Mouse (Mus musculus) adrenal gland, postnatal 36 days (tissue): ENCODE measurements at regions not wholly inside any gene's neighbourhood (a gene's known extent, or its start where the extent isn't known, plus 50 kb on each side); places are given as distances from the start of the nearest gene placed in this dataset.

Source experiments
- DNase-seq, 2 experiments: peaks; one replicate each; pipeline ENCODE4 v3.0.0; 2021; ENCODE audit warnings: mixed read lengths in 1 of 2

DNA sequence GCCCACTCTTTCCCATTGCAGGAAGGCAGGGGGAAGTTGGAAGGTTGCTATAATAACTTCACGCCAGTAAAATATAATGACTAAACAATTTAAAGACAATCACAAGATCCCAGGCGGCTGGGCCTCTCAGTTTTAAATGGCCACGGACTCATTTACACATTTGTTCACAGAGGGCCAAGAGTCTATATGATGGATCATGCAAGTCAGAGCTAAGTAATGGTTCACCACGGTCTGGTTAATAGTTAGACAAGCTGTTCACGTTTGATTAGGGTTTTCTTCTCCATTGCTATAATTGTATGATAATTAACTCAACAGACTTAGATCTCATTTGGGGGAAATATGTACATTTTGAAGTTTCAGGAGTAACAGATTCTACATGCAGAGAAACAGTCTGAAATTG, 170.0 kb downstream of the Ppargc1a start:
- no peak for DNase-seq

DNA sequence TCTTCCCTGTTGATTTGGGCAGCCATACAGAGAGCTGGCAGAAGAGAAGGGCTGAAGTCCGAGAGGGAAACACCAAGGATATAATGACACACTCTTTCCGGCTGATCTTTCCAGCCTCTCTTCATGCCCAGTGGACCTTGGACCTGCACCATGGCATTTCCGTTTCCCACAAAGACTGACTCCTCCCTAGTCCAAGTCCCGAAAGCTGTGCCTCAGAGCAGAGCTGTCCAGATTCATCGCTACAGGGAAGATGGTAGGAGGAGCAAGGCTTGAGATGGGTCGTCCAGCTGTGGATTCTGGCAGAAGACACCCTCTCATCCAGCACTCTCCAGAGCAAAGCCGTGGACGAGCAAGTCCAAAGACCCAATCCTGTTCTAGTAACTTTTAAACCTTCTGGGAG, 176.2 kb downstream of the Ppargc1a start:
- peak; percentile 0 to 2 for DNase-seq

DNA sequence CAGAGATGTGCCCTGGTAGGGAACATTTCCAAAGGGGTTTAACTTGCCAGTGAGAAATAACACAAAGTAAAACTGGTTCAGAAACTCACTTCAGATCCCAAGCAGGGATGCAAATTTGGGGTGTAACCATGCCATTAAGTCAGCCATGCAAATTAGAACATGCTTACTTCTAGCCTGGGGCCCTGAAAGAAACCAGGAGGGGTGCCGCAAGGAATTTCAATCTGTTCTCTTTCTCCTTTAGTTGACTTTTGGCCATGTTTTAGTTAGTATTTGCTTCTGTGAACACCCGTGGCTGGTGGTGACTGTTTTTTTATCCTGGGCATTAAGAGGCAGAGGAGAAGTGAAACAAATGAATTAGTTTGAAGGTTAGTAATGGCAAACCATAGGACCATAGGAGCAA, 179.8 kb downstream of the Ppargc1a start:
- no peak for DNase-seq

DNA sequence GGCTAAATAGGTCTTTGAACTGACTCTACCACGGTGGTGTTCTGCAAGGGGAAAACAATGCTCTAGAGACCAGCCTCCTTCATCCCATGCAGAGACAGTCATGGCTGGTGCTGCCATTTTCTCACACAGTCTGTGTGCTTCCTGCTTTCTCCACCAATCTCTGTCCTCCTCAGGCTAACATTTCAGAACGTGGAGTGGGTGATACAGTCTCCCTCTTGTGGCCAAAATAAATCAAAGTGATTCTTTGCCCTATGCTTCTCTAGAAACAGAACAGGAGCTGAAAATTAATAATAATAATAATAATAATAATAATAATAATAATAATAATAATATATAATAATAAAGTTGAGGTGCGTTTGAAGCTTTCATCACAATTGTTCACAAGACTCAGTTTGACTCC, 181.1 kb downstream of the Ppargc1a start:
- no peak for DNase-seq

DNA sequence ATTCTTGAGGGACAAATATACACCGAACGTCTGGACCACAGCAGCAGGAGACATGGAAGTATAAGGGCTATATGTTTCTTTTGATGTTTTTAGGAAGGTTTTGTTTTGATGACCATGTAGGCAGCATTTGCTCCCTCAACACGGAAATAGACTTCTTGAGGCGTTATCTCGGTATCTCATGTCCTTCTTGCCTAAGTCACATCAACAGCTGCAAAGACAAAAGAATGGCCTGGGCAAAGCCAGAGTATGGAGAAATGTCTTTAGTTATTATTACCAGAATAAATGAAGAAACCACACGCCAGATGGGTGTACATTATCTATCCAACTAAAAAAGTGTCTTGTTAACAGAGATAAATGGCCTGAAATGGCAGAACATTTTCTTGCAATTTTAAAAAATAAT, 183.2 kb downstream of the Ppargc1a start:
- DNase-seq = no peak

DNA sequence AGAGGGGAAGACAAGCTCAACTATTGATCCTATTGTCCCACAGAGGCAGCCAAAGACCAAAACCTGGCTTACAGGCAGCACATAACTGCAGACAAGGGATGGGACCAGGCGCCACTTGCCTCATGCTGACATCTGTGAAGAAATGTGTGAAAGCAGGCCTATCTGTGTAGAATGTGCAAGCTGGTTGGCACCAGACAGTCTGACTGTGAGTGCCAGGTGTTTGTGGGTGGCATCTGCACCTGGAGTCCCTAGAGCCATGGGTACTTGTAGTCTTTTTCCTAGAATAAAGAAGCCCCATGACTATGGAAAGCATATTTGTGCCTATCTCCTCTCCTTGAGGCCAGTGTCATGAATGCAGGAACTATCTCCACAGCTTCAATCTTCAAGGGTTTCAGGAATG, 208.4 kb downstream of the Ppargc1a start:
- DNase-seq = no peak

GRCm38 (mm10) chr5:51348256-51348655, 219.3 kb downstream of the Ppargc1a start:
- DNase-seq = no peak

DNA sequence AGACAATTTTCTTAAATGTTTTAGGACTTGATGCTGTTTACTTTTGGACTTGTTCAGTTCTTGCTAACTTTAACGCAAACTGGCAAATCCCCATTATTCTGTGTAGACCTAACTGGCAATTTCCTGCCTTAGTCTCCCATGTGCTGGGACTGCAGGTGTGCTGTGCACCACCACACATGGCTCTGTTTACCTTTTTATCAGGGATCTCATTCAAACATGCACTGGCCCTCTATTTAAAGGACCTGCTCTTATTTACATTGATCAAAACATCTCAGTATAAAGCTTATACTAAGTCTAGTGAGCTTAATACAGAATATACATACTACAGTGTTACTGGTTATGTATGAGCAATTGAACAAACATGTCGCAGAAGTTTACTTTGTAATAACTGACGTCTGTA, 238.4 kb downstream of the Ppargc1a start:
- DNase-seq = no peak

GRCm38 (mm10) chr5:51289191-51289590, 278.3 kb downstream of the Ppargc1a start:
- DNase-seq = no peak

GRCm38 (mm10) chr5:51288234-51288633, 279.3 kb downstream of the Ppargc1a start:
- no peak for DNase-seq

DNA sequence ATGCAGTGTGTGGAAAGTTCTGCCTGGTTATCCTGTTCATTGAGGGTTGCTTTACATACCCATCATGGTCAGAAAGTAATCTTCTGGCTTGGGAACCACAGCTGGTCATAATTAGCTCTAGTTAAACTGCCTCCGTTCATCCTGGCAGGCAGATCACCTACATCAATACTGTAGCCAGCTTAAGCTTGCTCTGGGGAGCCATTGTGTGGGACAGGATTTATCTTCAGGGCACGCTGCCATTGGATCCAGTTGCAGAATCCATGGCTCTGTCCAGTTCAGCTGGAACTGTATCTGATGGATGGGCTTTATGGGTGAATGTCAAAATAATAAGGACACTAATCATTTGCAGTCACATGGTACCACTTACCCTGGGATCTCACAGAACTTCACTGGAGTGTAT, 326.4 kb downstream of the Ppargc1a start:
- DNase-seq = peak; percentile 1 to 3

- no peak for DNase-seq
Observed at GRCm38 (mm10) chr5:51234004-51234355, 333.5 kb downstream of the Ppargc1a start.

DNA sequence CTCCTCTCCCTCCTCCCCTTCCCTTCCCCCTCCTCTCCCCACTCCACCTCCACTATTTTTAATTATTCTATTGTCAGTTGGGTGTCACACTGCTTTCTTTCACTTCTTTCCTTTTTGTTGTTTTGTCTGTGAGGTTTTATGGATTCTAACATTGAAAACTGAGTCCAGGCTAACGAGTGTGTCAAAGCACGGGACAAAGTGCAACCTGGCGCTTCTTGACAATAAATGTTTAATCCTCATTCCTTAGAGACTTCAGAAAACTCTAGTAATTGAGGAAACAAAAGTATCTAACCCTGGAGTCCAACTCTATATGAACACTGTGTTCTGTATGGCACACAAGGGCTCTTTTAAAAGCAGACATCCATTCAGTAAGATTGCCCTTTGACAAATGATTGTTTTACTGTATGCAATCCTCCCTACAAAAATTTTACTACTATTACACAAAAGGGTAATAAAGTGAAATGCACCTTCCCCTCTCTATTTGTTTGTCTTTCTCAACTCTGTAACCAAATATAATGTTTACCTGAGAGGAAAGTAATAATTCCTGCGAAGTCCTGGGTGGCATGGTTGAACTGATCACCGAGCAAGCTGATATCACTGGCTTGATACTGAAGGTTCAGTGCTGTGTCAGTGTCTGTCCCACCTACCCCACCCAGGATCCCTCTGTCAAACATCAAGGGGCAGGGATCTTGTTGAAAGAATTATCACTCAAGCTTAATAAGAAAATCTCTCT, 334.1 kb downstream of the Ppargc1a start:
- DNase-seq = no peak

- no peak for DNase-seq
Observed at GRCm38 (mm10) chr5:51229806-51230205, 337.7 kb downstream of the Ppargc1a start.

GRCm38 (mm10) chr5:51227996-51228395, 339.5 kb downstream of the Ppargc1a start:
- no peak for DNase-seq

GRCm38 (mm10) chr5:51203266-51203665, 364.3 kb downstream of the Ppargc1a start:
- no peak for DNase-seq

- DNase-seq = no peak
Observed at GRCm38 (mm10) chr5:51202525-51203215, 364.9 kb downstream of the Ppargc1a start.

- no peak for DNase-seq
Observed at GRCm38 (mm10) chr5:51196393-51197347, 370.9 kb downstream of the Ppargc1a start.

DNA sequence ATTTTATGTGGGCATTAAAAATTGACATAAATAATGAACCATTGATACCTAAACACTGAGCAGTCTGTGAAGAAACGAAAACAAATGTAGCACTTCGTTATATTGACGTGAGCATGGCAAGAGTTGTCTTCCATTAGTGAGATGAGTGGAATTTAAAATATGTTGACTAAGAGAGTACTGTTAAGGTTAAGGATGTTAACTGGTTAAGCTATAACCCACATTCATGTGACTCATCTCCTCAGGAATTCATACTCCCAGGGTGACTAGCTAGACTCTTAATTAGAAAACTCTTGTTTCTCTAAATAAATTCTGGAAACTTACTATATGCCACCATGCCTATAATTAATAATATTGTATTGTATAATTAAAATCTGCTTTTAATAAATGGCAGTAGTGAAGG, 376.9 kb downstream of the Ppargc1a start:
- DNase-seq = no peak

GRCm38 (mm10) chr5:51169828-51170227, 397.7 kb downstream of the Ppargc1a start:
- no peak for DNase-seq

DNA sequence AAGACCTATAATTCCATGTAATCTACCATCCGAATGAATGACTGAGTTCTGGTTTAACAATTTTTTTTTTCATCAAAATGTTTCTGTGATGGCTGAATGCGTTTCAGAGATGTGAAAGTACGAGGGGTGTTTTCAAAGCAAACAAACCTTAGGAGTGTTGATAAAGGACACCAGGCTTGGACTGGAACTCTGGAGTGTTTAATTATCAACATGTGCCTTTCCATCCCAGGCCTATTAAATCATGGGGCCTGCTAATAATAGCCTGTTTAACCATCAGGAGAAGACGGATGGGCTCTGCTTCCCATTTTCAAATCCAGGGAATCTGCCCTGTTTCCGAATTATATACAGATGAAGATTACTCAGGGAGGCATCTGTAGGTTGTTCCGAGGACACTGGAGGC, 399.3 kb downstream of the Ppargc1a start:
- DNase-seq = no peak

GRCm38 (mm10) chr5:51156901-51157300, 410.6 kb downstream of the Ppargc1a start:
- no peak for DNase-seq

DNA sequence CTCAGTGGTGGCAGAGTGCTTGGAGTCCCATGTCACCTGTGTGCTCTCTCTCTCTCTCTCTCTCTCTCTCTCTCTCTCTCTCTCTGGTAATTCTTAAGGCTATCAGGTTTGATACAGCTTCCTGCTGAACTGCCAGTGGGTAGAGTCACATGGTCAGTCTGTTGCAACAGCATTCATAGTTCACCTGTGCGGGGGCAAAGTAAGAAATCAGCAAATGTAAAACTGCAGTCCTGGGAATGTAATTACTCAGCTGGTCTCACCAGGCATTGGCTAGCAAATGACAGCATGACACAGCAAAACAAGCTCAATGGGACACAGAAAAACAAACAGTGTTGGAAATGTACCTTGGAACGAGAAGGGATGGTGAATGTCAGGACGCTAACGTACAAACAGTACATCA, 422.7 kb downstream of the Ppargc1a start:
- DNase-seq = no peak
